Mouse (Mus musculus) ZHBTc4 (cell line): ENCODE results near the gene Tbxas1.

Experiments
- DNase-seq: peaks from one replicate; pipeline ENCODE4 v3.0.0-alpha.2; 2011; ENCODE audit warnings: low read depth, low spot score

The Tbxas1 gene

GRCm38 (mm10) chr6:38893615-38894014 lies 18.4 kb downstream of the Tbxas1 start:
- DNase-seq: no peak

GRCm38 (mm10) chr6:38900073-38900472 lies 24.9 kb downstream of the Tbxas1 start:
- no peak for DNase-seq

GRCm38 (mm10) chr6:38900479-38901126 lies 25.4 kb downstream of the Tbxas1 start:
- no peak for DNase-seq

- DNase-seq: no peak
Measured at GRCm38 (mm10) chr6:38901152-38901551, 25.9 kb downstream of the Tbxas1 start.

- DNase-seq: no peak
Measured at GRCm38 (mm10) chr6:38901636-38902035, 26.4 kb downstream of the Tbxas1 start.

- DNase-seq: no peak
Measured at GRCm38 (mm10) chr6:38902820-38903439, 27.7 kb downstream of the Tbxas1 start.

GRCm38 (mm10) chr6:38906005-38906404 lies 30.8 kb downstream of the Tbxas1 start:
- DNase-seq: peak; percentile 20

- DNase-seq: no peak
Measured at GRCm38 (mm10) chr6:38908401-38908800, 33.2 kb downstream of the Tbxas1 start.

- DNase-seq: peak; percentile 87
Measured at GRCm38 (mm10) chr6:38910828-38911559, 35.8 kb downstream of the Tbxas1 start.

- no peak for DNase-seq
Measured at GRCm38 (mm10) chr6:38912121-38912660, 37.0 kb downstream of the Tbxas1 start.

GRCm38 (mm10) chr6:38912845-38913244 lies 37.6 kb downstream of the Tbxas1 start:
- DNase-seq: no peak

- DNase-seq: no peak
Measured at GRCm38 (mm10) chr6:38913386-38914042, 38.3 kb downstream of the Tbxas1 start.

- no peak for DNase-seq
Measured at GRCm38 (mm10) chr6:38914181-38914580, 39.0 kb downstream of the Tbxas1 start.

- no peak for DNase-seq
Measured at GRCm38 (mm10) chr6:38915776-38916175, 40.6 kb downstream of the Tbxas1 start.

GRCm38 (mm10) chr6:38916571-38916970 lies 41.4 kb downstream of the Tbxas1 start:
- DNase-seq: no peak

GRCm38 (mm10) chr6:38917415-38917814 lies 42.2 kb downstream of the Tbxas1 start:
- no peak for DNase-seq

- DNase-seq: no peak
Measured at GRCm38 (mm10) chr6:38918728-38919127, 43.5 kb downstream of the Tbxas1 start.

GRCm38 (mm10) chr6:38919135-38919740 lies 44.0 kb downstream of the Tbxas1 start:
- DNase-seq: no peak

- no peak for DNase-seq
Measured at GRCm38 (mm10) chr6:38920141-38920540, 44.9 kb downstream of the Tbxas1 start.

- DNase-seq: no peak
Measured at GRCm38 (mm10) chr6:38921095-38921809, 46.0 kb downstream of the Tbxas1 start.

GRCm38 (mm10) chr6:38921810-38922116 lies 46.6 kb downstream of the Tbxas1 start:
- no peak for DNase-seq
